In genomic region chr13:31630551-31630950, GRCm38 (mm10) we compare ENCODE assay signal across 11 mouse cellular contexts. TPM values are rescaled to one million over a fixed set of nuclear protein-coding genes. Genes with fewer than 3 reads are reported as not detected.
A peak's percentile ranks its signal among the peaks of the same experiment; 100 is the strongest.
DNase-seq lines count a peak whose midpoint lies in the region; ATAC-seq and TF ChIP-seq lines count a peak whose summit lies in the region.
"Had no signal": no experiment of that assay in that cellular context is flagged by ENCODE, and none has a peak within 500 bp of the region (broad histone marks: within the 10 kb centered on the region; RNA-seq: fewer than 3 reads in every experiment).

No protein-coding gene starts in this region.

- no peak for ATAC-seq in embryonic facial prominence, embryonic 11.5 days (replicated peaks; ENCODE audit: insufficient number of reproducible peaks, low FRiP score, low TSS enrichment, low read depth)

- no peak for TF ChIP-seq POLR2A in small intestine, adult 2 months (IDR thresholded peaks at IDR 0.05; ENCODE audit: low read depth, low read length)
- TF ChIP-seq POLR2A in cerebellum, adult 2 months (IDR thresholded peaks at IDR 0.05; ENCODE audit: borderline replicate concordance, insufficient read depth, low read length) = no peak

- H3K36me3 ChIP-seq in embryonic facial prominence, embryonic 11.5 days (replicated peaks; ENCODE audit: control insufficient read depth, insufficient read depth, low read depth, low read length) = no peaks in the 10 kb centered on the region
- H3K36me3 ChIP-seq in limb, embryonic 10.5 days = no peaks in the 10 kb centered on the region
- no peaks in the 10 kb centered on the region for H3K36me3 ChIP-seq in small intestine, adult 2 months (ENCODE audit: control insufficient read depth, insufficient read depth, low read length)

- H3K27ac ChIP-seq in left cerebral cortex, adult 2 months = no peak overlapping the region; the same call in 1 of the 2 replicates
- H3K27ac ChIP-seq in embryonic facial prominence, embryonic 11.5 days (replicated peaks; ENCODE audit: low read depth, low read length) = no peak overlapping the region
- H3K27ac ChIP-seq in limb, embryonic 10.5 days = no peak overlapping the region
- H3K27ac ChIP-seq in small intestine, adult 2 months (ENCODE audit: insufficient read depth, low read depth, low read length) = peak overlapping the region; percentile 7
- no peak overlapping the region for H3K27ac ChIP-seq in cerebellum, adult 2 months (ENCODE audit: insufficient read depth, low read length)
- H3K27ac ChIP-seq: kidney, postnatal 0 days had no signal

- no peak for DNase-seq in left cerebral cortex, adult 2 months (ENCODE audit: extremely low spot score in 1 of 2, low spot score in 2 of 2)
- no peak for DNase-seq in left cerebral cortex, adult 11 months (ENCODE audit: low spot score)
- peak; percentile 48 for DNase-seq in embryonic facial prominence, embryonic 11.5 days (ENCODE audit: low spot score)
- peak; percentile 53 for DNase-seq in limb, embryonic 10.5 days (ENCODE audit: low spot score)
- no peak for DNase-seq in cerebellum, adult 2 months
- no peak for DNase-seq in right cerebral cortex, adult 2 months (ENCODE audit: low spot score in 2 of 2)
- no peak for DNase-seq in left cerebral cortex, postnatal 36 days (ENCODE audit: low spot score in 2 of 2)
- DNase-seq: gastrocnemius, postnatal 14 days had no signal

- 0 out of 2 replicates have a peak overlapping the region, but pooled peaks have one; percentile 8 for H3K4me2 ChIP-seq in embryonic facial prominence, embryonic 11.5 days (ENCODE audit: low read depth, low read length)

- intact Hi-C loops in left cerebral cortex, adult 2 months (cut with DNase I) = no loop called here
- intact Hi-C loops in left cerebral cortex, postnatal 36 days (cut with DNase I) = no loop called here

- H3K9me3 ChIP-seq in embryonic facial prominence, embryonic 11.5 days (replicated peaks; ENCODE audit: control insufficient read depth, low read length) = no peaks in the 10 kb centered on the region
- no peaks in the 10 kb centered on the region for H3K9me3 ChIP-seq in limb, embryonic 10.5 days (replicated peaks)

- TF ChIP-seq CTCF in left cerebral cortex, adult 2 months (IDR thresholded peaks at IDR 0.05) = no peak
- TF ChIP-seq CTCF in small intestine, adult 2 months (IDR thresholded peaks at IDR 0.05; ENCODE audit: extremely low read depth, insufficient read length, insufficient replicate concordance, low read depth, low read length) = no peak
- no peak for TF ChIP-seq CTCF in cerebellum, adult 2 months (IDR thresholded peaks at IDR 0.05; ENCODE audit: borderline replicate concordance, insufficient read depth, low read depth, low read length)

- H3K4me3 ChIP-seq in left cerebral cortex, adult 2 months = peak overlapping the region; percentile 38; the same call in 1 of the 2 replicates
- peak overlapping the region; percentile 17; the same call in 1 of the 2 replicates for H3K4me3 ChIP-seq in embryonic facial prominence, embryonic 11.5 days (ENCODE audit: low read depth, low read length)
- H3K4me3 ChIP-seq in limb, embryonic 10.5 days = no peak overlapping the region
- H3K4me3 ChIP-seq in small intestine, adult 2 months (ENCODE audit: low read depth, low read length) = peak overlapping the region; percentile 31
- no peak overlapping the region for H3K4me3 ChIP-seq in cerebellum, adult 2 months (replicated peaks; ENCODE audit: insufficient read depth, low read depth, low read length)

- peaks cover 3% of the 10 kb centered on the region; the same call in 1 of the 2 replicates for H3K4me1 ChIP-seq in embryonic facial prominence, embryonic 11.5 days (ENCODE audit: control insufficient read depth, insufficient read depth, low read length)
- H3K4me1 ChIP-seq in limb, embryonic 10.5 days = peaks cover 33% of the 10 kb centered on the region
- H3K4me1 ChIP-seq in small intestine, adult 2 months (ENCODE audit: control insufficient read depth, insufficient read depth, insufficient read length, low read length) = peaks cover 6% of the 10 kb centered on the region; the same call in 1 of the 2 replicates
- H3K4me1 ChIP-seq in cerebellum, adult 2 months (ENCODE audit: control insufficient read depth, insufficient read depth, low read length) = no peaks in the 10 kb centered on the region

- 6% methylated on average over 10 of the region's 10 CpGs for WGBS in embryonic facial prominence, embryonic 11.5 days
- 13% methylated on average over 10 of the region's 10 CpGs for WGBS in limb, embryonic 10.5 days
- WGBS in small intestine, adult 2 months = 12% methylated on average over 10 of the region's 10 CpGs
- WGBS in cerebellum, adult 2 months = 10% methylated on average over 10 of the region's 10 CpGs

- H3K27me3 ChIP-seq in embryonic facial prominence, embryonic 11.5 days (ENCODE audit: control insufficient read depth, insufficient read depth, low read length) = peaks cover 49% of the 10 kb centered on the region
- peaks cover 89% of the 10 kb centered on the region for H3K27me3 ChIP-seq in limb, embryonic 10.5 days (ENCODE audit: low read depth, poor library complexity, severe bottlenecking)
- H3K27me3 ChIP-seq in small intestine, adult 2 months (ENCODE audit: control insufficient read depth, insufficient read depth, low read length) = peaks cover 51% of the 10 kb centered on the region
- peaks cover 2% of the 10 kb centered on the region; the same call in 1 of the 2 replicates for H3K27me3 ChIP-seq in cerebellum, adult 2 months (ENCODE audit: control insufficient read depth, insufficient read depth, low read length)

- peak overlapping the region; percentile 18; the same call in 1 of the 2 replicates for H3K9ac ChIP-seq in embryonic facial prominence, embryonic 11.5 days (replicated peaks; ENCODE audit: low read length)

RNA-seq across cellular contexts. Expression of gene Foxf2, which starts 4.9 kb away (rescaled TPM):
- total RNA-seq in left cerebral cortex, adult 2 months (2021) = 1 to 10 TPM; 4.6 to 4.9 TPM
- 12.3 and 14.7 TPM in 2 replicates for polyA plus RNA-seq in embryonic facial prominence, embryonic 11.5 days (2014; fragmentation: Nextera tagmentation; extraction: Ambion mirVana)
- polyA plus RNA-seq in limb, embryonic 10.5 days (2016; fragmentation: Nextera tagmentation; extraction: Ambion mirVana) = 0.44 and 0.75 TPM in 2 replicates
- polyA plus RNA-seq in small intestine, adult 2 months (2012; rRNA removed) = 28.4 and 41.4 TPM in 2 replicates
- 4.3 and 5.3 TPM in 2 replicates for polyA plus RNA-seq in cerebellum, adult 2 months (2012; rRNA removed)
- 1 to 10 TPM; 5.5 TPM for total RNA-seq in left cerebral cortex, postnatal 36 days (2021)
- total RNA-seq: megakaryocyte-erythroid progenitor cell, adult 5-6 weeks had no signal
- polyA plus RNA-seq: kidney, postnatal 0 days had no signal

Comparison
In these comparisons a context has a peak if more than half of its experiments do, and no peak if none do; other contexts are left out.
1. DNase-seq: peak in embryonic facial prominence, embryonic 11.5 days (single experiment) and limb, embryonic 10.5 days (single experiment); none in left cerebral cortex, adult 2 months (0 of 2), left cerebral cortex, adult 11 months (single experiment), cerebellum, adult 2 months (0 of 2), right cerebral cortex, adult 2 months (0 of 2) and left cerebral cortex, postnatal 36 days (0 of 2).
2. H3K4me3 ChIP-seq: peak in left cerebral cortex, adult 2 months (single experiment), embryonic facial prominence, embryonic 11.5 days (single experiment) and small intestine, adult 2 months (single experiment); none in limb, embryonic 10.5 days (single experiment) and cerebellum, adult 2 months (single experiment).